Mouse (Mus musculus): ENCODE results near the gene Inpp4b.

GRCm38 (mm10) chr8:81694893-81695292 is 352.5 kb downstream of the Inpp4b start:
- TF ChIP-seq CTCF (IDR thresholded peaks at IDR 0.05), result no peak
- no peak for TF ChIP-seq EP300 (IDR thresholded peaks at IDR 0.05)

Measured in lung, postnatal 0 days (tissue).